In genomic region chr19:53059344-53060111, GRCm38 (mm10) we compare ENCODE assay signal across 13 mouse cellular contexts. TPM values are rescaled to one million over a fixed set of nuclear protein-coding genes. Genes with fewer than 3 reads are reported as not detected.
DNase-seq lines count a peak whose midpoint lies in the region; ATAC-seq lines count a peak whose summit lies in the region.
"Had no signal": no experiment of that assay in that cellular context is flagged by ENCODE, and none has a peak within 500 bp of the region (broad histone marks: within the 10 kb centered on the region; RNA-seq: fewer than 3 reads in every experiment).

No protein-coding gene starts in this region.

- H3K9me3 ChIP-seq in lung, embryonic 15.5 days: no peaks in the 10 kb centered on the region
- H3K9me3 ChIP-seq in stomach, embryonic 15.5 days: no peaks in the 10 kb centered on the region
- H3K9me3 ChIP-seq: forebrain, embryonic 13.5 days; heart, embryonic 12.5 days; hindbrain, embryonic 13.5 days; neural tube, embryonic 15.5 days had no signal

- no peak overlapping the region for H3K4me3 ChIP-seq in lung, embryonic 15.5 days
- H3K4me3 ChIP-seq in stomach, embryonic 15.5 days (replicated peaks): no peak overlapping the region
- H3K4me3 ChIP-seq: forebrain, embryonic 13.5 days; heart, embryonic 12.5 days; hindbrain, embryonic 13.5 days; neural tube, embryonic 15.5 days had no signal

- WGBS in lung, embryonic 15.5 days: 80% methylated on average over 16 of the region's 16 CpGs
- 87% methylated on average over 16 of the region's 16 CpGs for WGBS in stomach, embryonic 15.5 days

- no peak overlapping the region for H3K27ac ChIP-seq in lung, embryonic 15.5 days
- H3K27ac ChIP-seq in stomach, embryonic 15.5 days: peak overlapping the region; percentile 55; the same call in 1 of the 2 replicates
- H3K27ac ChIP-seq: forebrain, embryonic 13.5 days; hindbrain, embryonic 13.5 days had no signal

- no peaks in the 10 kb centered on the region for H3K27me3 ChIP-seq in lung, embryonic 15.5 days
- H3K27me3 ChIP-seq in stomach, embryonic 15.5 days (replicated peaks): no peaks in the 10 kb centered on the region
- H3K27me3 ChIP-seq: forebrain, embryonic 13.5 days; heart, embryonic 12.5 days; hindbrain, embryonic 13.5 days; neural tube, embryonic 15.5 days had no signal

- peak; percentile 7; the same call in 1 of the 2 replicates for ATAC-seq in lung, embryonic 15.5 days (ENCODE audit: borderline replicate concordance, extremely low read depth, low FRiP score, low TSS enrichment)
- peak; percentile 43; the same call in 1 of the 2 replicates for ATAC-seq in common myeloid progenitor, adult 5-6 weeks (replicated peaks; ENCODE audit: low read depth, poor library complexity, severe bottlenecking)
- ATAC-seq in stomach, embryonic 15.5 days (ENCODE audit: insufficient read depth, low FRiP score, low read depth): peak; percentile 49; the same call in 1 of the 2 replicates
- ATAC-seq: forebrain, embryonic 13.5 days had no signal

- DNase-seq in lung, postnatal 36 days: no peak
- peak; percentile 37 for DNase-seq in liver
- no peak for DNase-seq in right cerebral cortex, postnatal 10 days (ENCODE audit: low spot score in 2 of 2)
- no peak for DNase-seq in spleen, adult 12 weeks (ENCODE audit: low spot score)
- DNase-seq in right cerebral cortex, postnatal 25 days: no peak
- DNase-seq: adrenal gland, postnatal 14 days had no signal

- no peaks in the 10 kb centered on the region for H3K36me3 ChIP-seq in lung, embryonic 15.5 days
- no peaks in the 10 kb centered on the region for H3K36me3 ChIP-seq in stomach, embryonic 15.5 days
- H3K36me3 ChIP-seq: heart, embryonic 12.5 days; hindbrain, embryonic 13.5 days; neural tube, embryonic 15.5 days had no signal

- H3K9ac ChIP-seq in lung, embryonic 15.5 days: no peak overlapping the region
- no peak overlapping the region for H3K9ac ChIP-seq in stomach, embryonic 15.5 days
- H3K9ac ChIP-seq: forebrain, embryonic 13.5 days; heart, embryonic 12.5 days; hindbrain, embryonic 13.5 days; neural tube, embryonic 15.5 days had no signal

- no peak overlapping the region for H3K4me2 ChIP-seq in lung, embryonic 15.5 days
- H3K4me2 ChIP-seq in stomach, embryonic 15.5 days: no peak overlapping the region
- H3K4me2 ChIP-seq: forebrain, embryonic 13.5 days; heart, embryonic 12.5 days; hindbrain, embryonic 13.5 days; neural tube, embryonic 15.5 days had no signal

- H3K4me1 ChIP-seq in lung, embryonic 15.5 days: 0 out of 2 replicates have a peak, but pooled peaks cover 3% of the 10 kb centered on the region
- peaks cover 6% of the 10 kb centered on the region; the same call in 1 of the 2 replicates for H3K4me1 ChIP-seq in stomach, embryonic 15.5 days
- H3K4me1 ChIP-seq: forebrain, embryonic 13.5 days; hindbrain, embryonic 13.5 days; neural tube, embryonic 15.5 days had no signal

RNA-seq across cellular contexts. Expression of gene Xpnpep1, which starts 19.5 kb away (rescaled TPM):
- 167 and 169 TPM in 2 replicates for polyA plus RNA-seq in lung, embryonic 15.5 days (2015; fragmentation: Nextera tagmentation; extraction: Ambion mirVana)
- total RNA-seq in common myeloid progenitor, adult 5-6 weeks (2017): 44.8 and 56.4 TPM in 2 replicates
- polyA plus RNA-seq in stomach, embryonic 15.5 days (2015; fragmentation: Nextera tagmentation; extraction: Ambion mirVana): 130 and 151 TPM in 2 replicates
